Mouse (Mus musculus): Measurements from ENCODE around the gene Hikeshi.
A peak's percentile ranks its signal among the peaks of the same experiment; 100 is the strongest.

Gene Hikeshi

DNA sequence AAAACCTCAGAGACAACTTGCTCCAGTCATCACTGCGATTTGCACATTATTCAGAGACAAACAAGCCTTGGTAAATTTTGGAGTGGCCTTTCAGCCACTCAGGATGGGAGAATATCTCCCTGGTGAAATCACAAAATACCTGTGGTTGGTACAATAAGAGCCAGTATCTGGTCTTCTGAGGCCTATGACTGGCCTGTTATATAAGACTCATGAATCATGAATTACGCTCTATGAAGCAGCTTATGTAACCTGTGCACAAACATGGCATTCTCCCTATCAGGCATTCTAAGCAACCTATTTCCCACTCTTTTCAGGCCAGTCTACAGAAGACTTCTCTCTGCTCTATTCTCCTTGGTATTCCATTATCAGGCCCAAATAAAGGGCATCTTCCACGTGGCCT lies 28.6 kb downstream of the Hikeshi start:
- DNase-seq = no peak

DNA sequence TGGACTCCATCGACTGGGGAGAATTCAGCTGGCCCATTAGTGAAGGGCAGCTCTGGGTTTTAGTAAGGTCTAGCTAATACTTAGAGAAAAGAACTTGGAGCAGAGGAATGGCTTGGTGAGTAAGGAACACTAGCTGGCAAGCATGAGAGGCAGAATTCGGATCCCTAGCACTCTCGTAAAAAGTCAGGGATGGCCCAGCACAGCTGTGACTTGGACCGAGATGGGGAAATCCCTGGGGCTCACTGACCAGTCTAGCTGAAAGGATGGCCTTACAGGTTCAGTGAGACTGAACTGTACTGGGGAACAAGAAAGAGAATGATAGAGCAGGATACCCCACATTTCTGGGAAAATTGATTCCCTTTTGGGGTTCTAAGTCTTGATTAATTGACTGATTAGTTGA lies 31.3 kb downstream of the Hikeshi start:
- no peak for DNase-seq

DNA sequence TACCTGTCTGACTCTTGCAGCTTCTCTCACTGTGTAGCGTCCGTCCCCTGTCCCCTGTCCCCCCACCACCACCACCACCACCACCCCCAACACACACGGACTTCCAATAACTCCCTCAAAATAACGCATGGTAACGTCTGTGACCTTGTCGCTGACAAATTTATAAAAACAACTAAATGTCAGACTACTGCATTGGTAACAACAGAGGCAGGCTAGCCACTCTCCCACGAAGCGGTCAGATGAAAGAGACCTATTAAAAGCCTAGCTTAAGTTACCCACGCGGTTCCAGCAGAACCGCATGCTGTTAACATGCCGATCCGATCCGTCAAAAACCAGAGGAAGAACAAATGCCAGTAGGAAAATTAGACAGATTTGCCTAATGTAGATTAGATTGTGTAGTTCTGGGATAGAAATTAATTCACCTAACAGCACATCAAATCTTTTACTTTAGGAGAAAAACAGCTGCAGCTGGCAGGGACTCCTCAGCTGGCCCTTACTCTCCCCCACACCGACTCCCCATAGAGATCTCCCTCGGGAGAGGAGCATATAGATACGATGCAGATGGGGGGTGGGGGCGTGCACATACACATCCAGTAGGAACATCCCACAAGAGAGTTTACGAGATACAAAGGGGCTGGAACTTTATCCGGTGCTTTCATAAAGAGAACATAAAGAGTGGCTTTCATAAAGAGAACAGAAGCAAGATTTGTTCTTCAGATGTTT lies 31.9 kb downstream of the Hikeshi start:
- no peak for DNase-seq

DNA sequence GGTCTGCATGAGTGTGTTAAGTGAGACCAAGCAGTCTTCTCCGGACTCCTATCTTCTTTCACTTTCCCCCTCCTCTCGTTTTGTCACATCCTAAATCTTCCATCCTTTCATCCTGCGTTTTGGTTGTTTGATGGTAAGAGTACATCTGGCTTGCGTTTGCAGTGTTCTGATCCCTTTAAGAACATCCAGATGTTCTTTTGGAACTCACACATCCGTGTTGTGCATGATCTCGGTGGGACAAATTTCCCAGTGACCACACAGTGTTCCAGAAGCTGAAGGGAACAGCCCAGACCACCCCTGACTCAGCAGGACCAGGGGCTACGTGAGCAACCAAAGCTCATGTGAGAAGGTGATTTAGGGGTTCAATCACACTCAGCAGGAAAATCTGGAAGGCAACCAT lies 32.6 kb downstream of the Hikeshi start:
- DNase-seq = no peak

DNA sequence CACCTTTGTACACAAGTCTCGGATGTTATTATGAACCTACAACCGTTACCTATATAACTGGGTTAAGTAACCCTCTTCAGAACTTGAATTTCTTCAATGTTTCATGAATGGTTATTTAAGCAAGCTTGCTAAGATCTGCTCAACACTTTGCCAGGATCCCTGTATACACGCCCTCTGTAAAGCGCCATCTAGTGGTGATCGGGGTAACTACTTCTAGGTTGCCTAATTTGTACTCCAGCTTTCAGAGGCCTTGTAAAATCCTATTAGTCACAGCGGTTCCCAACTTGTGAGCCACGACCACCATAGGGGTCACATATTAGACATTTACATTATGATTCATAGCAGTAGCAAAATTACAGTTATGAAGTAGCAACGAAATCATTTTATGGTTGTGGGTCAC lies 33.1 kb downstream of the Hikeshi start:
- DNase-seq = peak; percentile 89 to 93

DNA sequence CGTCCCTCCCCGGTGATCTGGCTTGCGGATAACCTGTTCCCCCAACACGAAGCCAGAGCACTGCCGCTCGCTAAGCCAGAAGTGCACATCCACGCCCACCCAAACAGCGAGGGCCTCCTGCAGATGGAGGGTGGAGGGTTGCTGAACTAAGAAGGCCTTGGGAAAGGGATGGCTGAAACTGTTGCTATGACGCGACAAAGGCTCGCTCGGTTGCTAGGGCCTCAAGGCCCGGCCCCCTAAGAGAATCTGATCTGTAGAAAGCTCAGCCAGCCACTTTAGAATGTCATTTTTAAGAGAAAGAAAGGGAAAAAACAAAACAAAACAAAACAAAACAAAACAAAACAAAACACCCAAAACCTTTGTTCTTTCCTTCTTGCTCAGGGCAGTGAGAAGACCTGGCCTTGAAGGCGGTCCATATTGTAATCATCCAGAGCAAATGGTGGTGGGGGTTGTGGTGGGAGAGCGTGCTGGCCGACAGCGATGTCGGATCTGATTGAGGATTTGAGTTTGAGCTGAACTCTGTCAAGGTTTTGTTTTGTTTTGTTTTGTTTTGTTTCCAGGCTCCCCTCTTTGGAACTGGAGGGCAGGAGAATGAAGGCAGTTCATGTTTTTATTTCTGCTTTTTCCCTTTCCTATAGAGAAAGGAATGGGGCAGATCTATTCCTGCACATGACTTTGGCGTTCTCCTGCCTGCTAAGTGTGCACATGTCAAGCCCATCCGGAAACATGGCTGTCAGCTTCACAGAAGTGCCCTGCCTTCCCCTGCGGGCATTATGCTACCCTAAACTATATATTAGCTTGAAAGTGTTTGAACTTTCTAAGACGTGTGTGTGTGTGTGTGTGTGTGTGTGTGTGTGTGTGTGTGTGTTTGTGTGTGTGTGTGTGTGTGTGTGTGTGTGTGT lies 37.3 kb downstream of the Hikeshi start, which contains the start of gene Ccdc81:
Gene Ccdc81 (minus strand): TSS at position 188 of the 902 bp plus-strand sequence.
- no peak for DNase-seq

DNA sequence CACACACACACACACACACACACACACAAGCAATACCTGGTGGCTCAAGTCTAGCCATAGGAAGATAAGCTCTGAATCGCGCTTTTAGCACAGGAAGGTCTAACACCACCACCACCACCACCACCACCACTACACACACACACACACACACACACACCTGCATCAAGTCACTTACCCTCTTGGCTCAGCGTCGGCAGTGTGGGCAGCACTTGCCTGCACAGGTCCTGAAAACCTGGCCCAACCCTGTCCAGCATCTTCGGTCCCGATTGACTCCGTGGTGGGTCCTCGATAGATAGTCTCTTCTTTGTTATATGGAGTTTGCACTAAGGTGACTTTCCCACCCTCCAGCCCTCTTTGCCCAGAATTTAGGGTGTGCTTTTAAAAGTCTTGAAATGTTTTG lies 38.0 kb downstream of the Hikeshi start:
- DNase-seq = no peak

DNA sequence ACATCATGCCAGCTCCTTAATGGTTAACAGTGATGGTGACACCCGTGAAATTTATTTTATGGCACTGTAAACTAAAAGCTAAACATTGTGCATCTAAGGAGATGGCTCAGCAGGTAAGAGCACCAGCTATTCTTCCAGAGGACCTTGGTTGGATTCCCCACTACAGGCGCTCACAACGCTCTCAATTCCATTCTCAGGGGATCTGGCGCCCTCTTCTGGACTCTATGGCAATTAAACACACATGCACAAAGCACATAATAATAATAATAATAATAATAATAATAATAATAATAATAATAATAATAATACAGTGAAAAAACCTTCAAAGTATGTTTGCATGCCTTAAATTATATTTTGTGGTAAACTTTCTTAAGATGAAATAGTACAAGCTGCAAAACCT lies 49.1 kb downstream of the Hikeshi start:
- DNase-seq = peak; percentile 54 to 69

DNA sequence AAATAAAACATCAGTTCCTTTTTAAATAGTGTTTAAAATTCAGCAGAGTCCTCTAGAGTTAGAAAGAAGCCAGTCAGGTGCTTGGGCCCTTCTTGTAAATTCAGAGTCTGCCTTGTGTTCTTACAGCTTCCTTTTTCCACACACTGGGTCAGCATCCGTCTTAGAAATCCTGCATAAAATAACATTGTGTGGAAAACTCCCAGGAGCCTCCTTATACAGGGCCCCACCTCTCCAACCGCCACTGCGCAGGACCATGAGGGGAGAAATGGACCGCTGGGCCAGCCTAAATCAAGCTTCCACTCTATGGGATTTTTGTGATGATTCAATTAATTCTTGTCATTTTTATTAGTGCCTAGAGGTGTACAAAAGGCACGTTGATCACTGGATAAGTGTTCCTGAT lies 49.6 kb downstream of the Hikeshi start:
- DNase-seq = no peak

DNA sequence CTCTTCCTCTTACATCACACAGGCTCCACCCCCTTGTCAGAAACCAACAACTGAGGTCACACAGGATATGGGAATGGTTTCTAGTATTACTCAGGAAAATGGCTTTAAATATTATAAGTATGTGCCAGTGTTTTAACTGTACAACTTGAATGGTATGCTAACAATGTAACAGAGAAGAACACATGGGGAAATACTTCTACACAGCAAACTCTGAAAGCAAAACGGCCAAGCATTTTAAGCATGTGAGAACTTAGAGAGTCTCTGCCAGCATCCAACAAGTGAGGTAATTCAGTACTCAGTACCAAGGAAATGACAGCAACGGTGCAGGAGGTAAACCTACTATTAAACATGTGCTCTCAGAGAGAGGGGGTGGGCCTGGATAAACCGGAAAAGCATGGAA lies 56.5 kb downstream of the Hikeshi start:
- no peak for DNase-seq

DNA sequence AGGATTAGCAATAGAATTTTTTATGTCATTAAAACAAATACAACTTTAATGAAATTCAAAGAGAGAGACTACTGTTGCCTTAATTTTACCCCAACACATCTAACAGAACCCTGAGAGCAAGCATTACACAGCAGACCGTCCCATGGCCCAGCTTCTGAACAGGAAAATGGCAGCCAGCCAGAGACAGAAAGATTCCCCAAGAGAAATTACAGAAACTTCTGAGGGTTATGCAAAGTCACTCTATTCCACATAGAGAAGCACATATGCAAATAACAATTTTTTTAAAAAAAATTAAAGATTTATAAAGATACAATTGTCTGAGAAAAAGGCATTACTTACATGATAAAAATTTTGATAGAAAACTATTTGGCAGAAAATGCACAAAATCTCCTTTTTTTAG lies 61.3 kb downstream of the Hikeshi start:
- no peak for DNase-seq

Measured in cerebellum, postnatal 10 days (tissue).